Mouse (Mus musculus): ENCODE results near the gene Gm17662. TPM values are rescaled to one million over a fixed set of nuclear protein-coding genes. Genes with fewer than 3 reads are reported as not detected.

The Gm17662 gene
- polyA plus RNA-seq (2015; fragmentation: Nextera tagmentation; extraction: Ambion mirVana) = not detected in 2 replicates

GRCm38 (mm10) chr4:104857029-104857428 is at the start of gene Gm17662:
Gene Gm17662, plus strand, starts transcription at chr4:104857329.
- Histone ChIP-seq H3K9me3 (no peaks in the 10 kb centered on the region), H3K36me3 (replicated peaks) (no peaks in the 10 kb centered on the region), H3K9ac (no peak within 1 kb of the TSS), H3K27ac (no peak within 1 kb of the TSS), H3K4me3 (no peak within 1 kb of the TSS), H3K4me1 (no peaks in the 10 kb centered on the region), H3K4me2 (no peak within 1 kb of the TSS), H3K27me3 (replicated peaks) (no peaks in the 10 kb centered on the region)
- no peak for ATAC-seq (replicated peaks)
- WGBS = 84% methylated on average over 1 of the region's 1 CpGs

- H3K9ac ChIP-seq = no peak overlapping the region
- H3K9me3 ChIP-seq = no peaks in the 10 kb centered on the region
- WGBS = 68% methylated on average over 10 of the region's 10 CpGs
- ATAC-seq (replicated peaks) = no peak
- H3K27me3 ChIP-seq (replicated peaks) = no peaks in the 10 kb centered on the region
- no peak overlapping the region for H3K4me2 ChIP-seq
- no peaks in the 10 kb centered on the region for H3K4me1 ChIP-seq
- no peaks in the 10 kb centered on the region for H3K36me3 ChIP-seq (replicated peaks)
- H3K27ac ChIP-seq = no peak overlapping the region
- H3K4me3 ChIP-seq = no peak overlapping the region
Measured at GRCm38 (mm10) chr4:104810710-104811286, 46.3 kb upstream of the Gm17662 start.

- Histone ChIP-seq H3K9me3 (no peaks in the 10 kb centered on the region), H3K9ac (no peak overlapping the region), H3K4me3 (no peak overlapping the region), H3K27ac (no peak overlapping the region), H3K27me3 (replicated peaks) (no peaks in the 10 kb centered on the region), H3K36me3 (replicated peaks) (no peaks in the 10 kb centered on the region), H3K4me2 (no peak overlapping the region), H3K4me1 (no peaks in the 10 kb centered on the region)
- WGBS = 68% methylated on average over 2 of the region's 2 CpGs
- no peak for ATAC-seq (replicated peaks)
Measured at GRCm38 (mm10) chr4:104813617-104814016, 43.5 kb upstream of the Gm17662 start.

GRCm38 (mm10) chr4:104816519-104817232 is 40.5 kb upstream of the Gm17662 start:
- Histone ChIP-seq H3K4me1 (no peaks in the 10 kb centered on the region), H3K36me3 (replicated peaks) (no peaks in the 10 kb centered on the region), H3K9me3 (no peaks in the 10 kb centered on the region), H3K4me2 (no peak overlapping the region), H3K4me3 (no peak overlapping the region), H3K27me3 (replicated peaks) (no peaks in the 10 kb centered on the region), H3K9ac (no peak overlapping the region), H3K27ac (no peak overlapping the region)
- no peak for ATAC-seq (replicated peaks)
- 94% methylated on average over 4 of the region's 4 CpGs for WGBS

- no peaks in the 10 kb centered on the region for H3K9me3 ChIP-seq
- no peaks in the 10 kb centered on the region for H3K27me3 ChIP-seq (replicated peaks)
- H3K27ac ChIP-seq = no peak overlapping the region
- no peaks in the 10 kb centered on the region for H3K36me3 ChIP-seq (replicated peaks)
- no peak overlapping the region for H3K4me3 ChIP-seq
- H3K4me2 ChIP-seq = no peak overlapping the region
- H3K9ac ChIP-seq = no peak overlapping the region
- no peak for ATAC-seq (replicated peaks)
- H3K4me1 ChIP-seq = no peaks in the 10 kb centered on the region
- 65% methylated on average over 2 of the region's 2 CpGs for WGBS
Measured at GRCm38 (mm10) chr4:104817509-104817908, 39.6 kb upstream of the Gm17662 start.

- no peaks in the 10 kb centered on the region for H3K36me3 ChIP-seq (replicated peaks)
- 71% methylated on average over 4 of the region's 4 CpGs for WGBS
- H3K27me3 ChIP-seq (replicated peaks) = no peaks in the 10 kb centered on the region
- no peaks in the 10 kb centered on the region for H3K9me3 ChIP-seq
- H3K4me1 ChIP-seq = no peaks in the 10 kb centered on the region
- H3K4me3 ChIP-seq = no peak overlapping the region
- H3K9ac ChIP-seq = no peak overlapping the region
- H3K27ac ChIP-seq = no peak overlapping the region
- no peak overlapping the region for H3K4me2 ChIP-seq
- ATAC-seq (replicated peaks) = no peak
Measured at GRCm38 (mm10) chr4:104818986-104819385, 38.1 kb upstream of the Gm17662 start.

GRCm38 (mm10) chr4:104819891-104820290 is 37.2 kb upstream of the Gm17662 start:
- Histone ChIP-seq H3K9ac (no peak overlapping the region), H3K27me3 (replicated peaks) (no peaks in the 10 kb centered on the region), H3K4me2 (no peak overlapping the region), H3K9me3 (no peaks in the 10 kb centered on the region), H3K4me1 (no peaks in the 10 kb centered on the region), H3K27ac (no peak overlapping the region), H3K36me3 (replicated peaks) (no peaks in the 10 kb centered on the region), H3K4me3 (no peak overlapping the region)
- no peak for ATAC-seq (replicated peaks)
- WGBS = 77% methylated on average over 4 of the region's 4 CpGs

GRCm38 (mm10) chr4:104823597-104824101 is 33.5 kb upstream of the Gm17662 start:
- no peaks in the 10 kb centered on the region for H3K36me3 ChIP-seq (replicated peaks)
- ATAC-seq (replicated peaks) = no peak

GRCm38 (mm10) chr4:104824381-104825077 is 32.6 kb upstream of the Gm17662 start:
- no peaks in the 10 kb centered on the region for H3K4me1 ChIP-seq
- H3K36me3 ChIP-seq (replicated peaks) = no peaks in the 10 kb centered on the region

More at GRCm38 (mm10) chr4:104823597-104824101, 33.5 kb upstream of the Gm17662 start:
- H3K4me1 ChIP-seq = no peaks in the 10 kb centered on the region
- no peaks in the 10 kb centered on the region for H3K27me3 ChIP-seq (replicated peaks)
- H3K9me3 ChIP-seq = no peaks in the 10 kb centered on the region
- H3K4me3 ChIP-seq = no peak overlapping the region
- no peak overlapping the region for H3K4me2 ChIP-seq
- H3K27ac ChIP-seq = no peak overlapping the region
- 88% methylated on average over 4 of the region's 4 CpGs for WGBS
- H3K9ac ChIP-seq = no peak overlapping the region

GRCm38 (mm10) chr4:104828939-104829338 is 28.2 kb upstream of the Gm17662 start:
- Histone ChIP-seq H3K27me3 (replicated peaks) (no peaks in the 10 kb centered on the region), H3K9ac (no peak overlapping the region), H3K36me3 (replicated peaks) (no peaks in the 10 kb centered on the region), H3K27ac (no peak overlapping the region), H3K4me1 (no peaks in the 10 kb centered on the region), H3K4me2 (no peak overlapping the region), H3K9me3 (no peaks in the 10 kb centered on the region), H3K4me3 (no peak overlapping the region)
- no peak for ATAC-seq (replicated peaks)
- 81% methylated on average over 5 of the region's 5 CpGs for WGBS

More at GRCm38 (mm10) chr4:104824381-104825077, 32.6 kb upstream of the Gm17662 start:
- no peak overlapping the region for H3K27ac ChIP-seq
- WGBS = 78% methylated on average over 7 of the region's 7 CpGs
- no peak overlapping the region for H3K9ac ChIP-seq
- no peaks in the 10 kb centered on the region for H3K27me3 ChIP-seq (replicated peaks)
- no peak for ATAC-seq (replicated peaks)
- H3K9me3 ChIP-seq = no peaks in the 10 kb centered on the region
- no peak overlapping the region for H3K4me3 ChIP-seq
- no peak overlapping the region for H3K4me2 ChIP-seq

- Histone ChIP-seq H3K27me3 (replicated peaks) (no peaks in the 10 kb centered on the region), H3K4me3 (no peak overlapping the region), H3K4me2 (no peak overlapping the region), H3K9me3 (no peaks in the 10 kb centered on the region), H3K9ac (no peak overlapping the region), H3K4me1 (peaks cover 16% of the 10 kb centered on the region), H3K36me3 (replicated peaks) (no peaks in the 10 kb centered on the region), H3K27ac (peak overlapping the region; percentile 67)
- ATAC-seq (replicated peaks) = peak; percentile 81
- WGBS = 5% methylated on average over 5 of the region's 5 CpGs
Measured at GRCm38 (mm10) chr4:104835096-104835495, 22.0 kb upstream of the Gm17662 start.

GRCm38 (mm10) chr4:104838342-104838741 is 18.8 kb upstream of the Gm17662 start:
- H3K4me1 ChIP-seq = peaks cover 16% of the 10 kb centered on the region
- no peak overlapping the region for H3K4me3 ChIP-seq
- no peak for ATAC-seq (replicated peaks)
- no peak overlapping the region for H3K27ac ChIP-seq
- no peaks in the 10 kb centered on the region for H3K27me3 ChIP-seq (replicated peaks)
- whole genome bisulfite sequencing = 87% methylated on average over 2 of the region's 2 CpGs
- H3K9ac ChIP-seq = no peak overlapping the region
- no peak overlapping the region for H3K4me2 ChIP-seq
- H3K9me3 ChIP-seq = no peaks in the 10 kb centered on the region
- no peaks in the 10 kb centered on the region for H3K36me3 ChIP-seq (replicated peaks)
